Mouse (Mus musculus): ENCODE measurements at regions not wholly inside any gene's neighbourhood (a gene's known extent, or its start where the extent isn't known, plus 50 kb on each side); places are given as distances from the start of the nearest gene placed in this dataset.
A peak's percentile ranks its signal among the peaks of the same experiment; 100 is the strongest.

GRCm38 (mm10) chr7:111969198-111969887 is 54.0 kb upstream of the Usp47 start:
- no peaks in the 10 kb centered on the region for H3K36me3 ChIP-seq (ENCODE audit: control insufficient read depth in 1 of 2, insufficient read depth in 2 of 2, low read length in 2 of 2)
- TF ChIP-seq POLR2AphosphoS2 (IDR thresholded peaks at IDR 0.05; ENCODE audit: low read length) = no peak
- no peak for TF ChIP-seq E2F4 (IDR thresholded peaks at IDR 0.05; ENCODE audit: borderline replicate concordance, low read depth, low read length)
- no peak for TF ChIP-seq ZKSCAN1 (IDR thresholded peaks at IDR 0.05; ENCODE audit: low read depth, low read length)
- peak; percentile 77 for TF ChIP-seq RAD21 (IDR thresholded peaks at IDR 0.05; ENCODE audit: low read depth, low read length)
- peak; percentile 50 for TF ChIP-seq ZC3H11A (IDR thresholded peaks at IDR 0.05; ENCODE audit: low read depth, low read length)
- TF ChIP-seq SMC3 (IDR thresholded peaks at IDR 0.05; ENCODE audit: low read depth, low read length) = peak; percentile 61
- TF ChIP-seq MXI1 (IDR thresholded peaks at IDR 0.05; ENCODE audit: low read depth, low read length) = no peak
- no peak for TF ChIP-seq MYC (IDR thresholded peaks at IDR 0.05; ENCODE audit: low read depth, low read length)
- TF ChIP-seq CTCF (IDR thresholded peaks at IDR 0.05 in 2 of 3, conservative IDR thresholded peaks at IDR 0.05 in 1 of 3; ENCODE audit: control insufficient read depth in 1 of 3, insufficient read depth in 1 of 3, low read depth in 2 of 3, low read length in 3 of 3, poor library complexity in 1 of 3, severe bottlenecking in 1 of 3) = peak; percentile 12 to 68 (median 48); a peak in 5 of 6 replicates
- H3K9ac ChIP-seq (ENCODE audit: control insufficient read depth, low read depth, low read length, poor library complexity, severe bottlenecking) = no peak overlapping the region
- H3K9me3 ChIP-seq (replicated peaks; ENCODE audit: insufficient read depth, low read length) = no peaks in the 10 kb centered on the region
- no peaks in the 10 kb centered on the region; a peak in 1 of 4 replicates for H3K27me3 ChIP-seq (ENCODE audit: control insufficient read depth in 1 of 2, insufficient read depth in 2 of 2, low read length in 2 of 2)
- H3K4me1 ChIP-seq (ENCODE audit: control insufficient read depth in 1 of 2, insufficient read depth in 2 of 2, low read length in 2 of 2) = no peaks in the 10 kb centered on the region
- no peak overlapping the region for H3K4me3 ChIP-seq (ENCODE audit: control insufficient read depth in 1 of 2, insufficient read depth in 1 of 2, low read depth in 2 of 2, low read length in 2 of 2)
- peak; percentile 40 for DNase-seq (ENCODE audit: low read depth, low spot score)
- H3K27ac ChIP-seq (ENCODE audit: control insufficient read depth, low read depth, low read length) = no peak overlapping the region
- no peaks in the 10 kb centered on the region for H3K79me2 ChIP-seq (ENCODE audit: control insufficient read depth, insufficient read depth, low read length, poor library complexity)

- no peak overlapping the region for H3K9ac ChIP-seq (ENCODE audit: control insufficient read depth, low read depth, low read length, poor library complexity, severe bottlenecking)
- TF ChIP-seq RAD21 (IDR thresholded peaks at IDR 0.05; ENCODE audit: low read depth, low read length) (no peak), TBP (IDR thresholded peaks at IDR 0.05; ENCODE audit: low read depth, low read length) (no peak), ZNF384 (IDR thresholded peaks at IDR 0.05; ENCODE audit: low read depth, low read length) (no peak), USF1 (IDR thresholded peaks at IDR 0.05; ENCODE audit: low read depth, low read length) (no peak), E2F4 (IDR thresholded peaks at IDR 0.05; ENCODE audit: borderline replicate concordance, low read depth, low read length) (no peak), SMC3 (IDR thresholded peaks at IDR 0.05; ENCODE audit: low read depth, low read length) (no peak), JUND (IDR thresholded peaks at IDR 0.05; ENCODE audit: low read depth, low read length) (no peak), BHLHE40 (IDR thresholded peaks at IDR 0.05; ENCODE audit: borderline replicate concordance, low read depth, low read length) (no peak), CHD1 (IDR thresholded peaks at IDR 0.05; ENCODE audit: low read depth, low read length) (no peak), POLR2AphosphoS5 (IDR thresholded peaks at IDR 0.05; ENCODE audit: borderline replicate concordance, low read depth, low read length) (no peak), GABPA (IDR thresholded peaks at IDR 0.05; ENCODE audit: low read depth, low read length) (no peak)
Observed at GRCm38 (mm10) chr7:111968261-111968660, 55.0 kb upstream of the Usp47 start.

More at GRCm38 (mm10) chr7:111968261-111968660, 55.0 kb upstream of the Usp47 start:
- H3K27me3 ChIP-seq (ENCODE audit: control insufficient read depth in 1 of 2, insufficient read depth in 2 of 2, low read length in 2 of 2) = no peaks in the 10 kb centered on the region
- H3K79me2 ChIP-seq (ENCODE audit: control insufficient read depth, insufficient read depth, low read length, poor library complexity) = no peaks in the 10 kb centered on the region
- H3K27ac ChIP-seq (ENCODE audit: control insufficient read depth, low read depth, low read length) = no peak overlapping the region
- H3K36me3 ChIP-seq (ENCODE audit: control insufficient read depth in 1 of 2, insufficient read depth in 2 of 2, low read length in 2 of 2) = no peaks in the 10 kb centered on the region
- H3K4me1 ChIP-seq (ENCODE audit: control insufficient read depth in 1 of 2, insufficient read depth in 2 of 2, low read length in 2 of 2) = no peaks in the 10 kb centered on the region
- H3K4me3 ChIP-seq (ENCODE audit: control insufficient read depth in 1 of 2, insufficient read depth in 1 of 2, low read depth in 2 of 2, low read length in 2 of 2) = no peak overlapping the region
- no peaks in the 10 kb centered on the region for H3K9me3 ChIP-seq (replicated peaks; ENCODE audit: insufficient read depth, low read length)
- no peak for DNase-seq (ENCODE audit: low read depth, low spot score)
